Mouse (Mus musculus) midbrain, embryonic 16.5 days (tissue): ENCODE measurements around the gene Myrf. TPM values are rescaled to one million over a fixed set of nuclear protein-coding genes. Genes with fewer than 3 reads are reported as not detected.

ENCODE experiments used
- ATAC-seq: fragments of 200-750 bp; cut with Nextera tagmentation; 2 replicates; pipeline ENCODE4 v1.8.0; 2017; ENCODE audit warnings: moderate TSS enrichment
- H3K27ac ChIP-seq: fragments of 300-500 bp; sonication (generic); 2 replicates; pipeline ENCODE4 v1.5.1; 2014; ENCODE audit warnings: mild to moderate bottlenecking, low read length, mixed read lengths
- H3K27me3 ChIP-seq: fragments of 300-500 bp; sonication (generic); 2 replicates; pipeline ENCODE4 v1.6.1; 2014; ENCODE audit warnings: low read depth, low read length, mixed read lengths; ENCODE audit not compliant: control insufficient read depth, insufficient read depth
- H3K36me3 ChIP-seq: fragments of 300-500 bp; sonication (generic); 2 replicates; pipeline ENCODE4 v1.6.1; 2014; ENCODE audit warnings: mild to moderate bottlenecking, low read length, moderate library complexity, mixed read lengths; ENCODE audit not compliant: control insufficient read depth, insufficient read depth
- H3K4me1 ChIP-seq: fragments of 300-500 bp; sonication (generic); 2 replicates; pipeline ENCODE4 v1.6.1; 2014; ENCODE audit warnings: mild to moderate bottlenecking, low read length, mixed read lengths; ENCODE audit not compliant: control insufficient read depth, insufficient read depth
- H3K4me2 ChIP-seq: fragments of 300-500 bp; sonication (generic); 2 replicates; pipeline ENCODE4 v1.6.1; 2014; ENCODE audit warnings: mild to moderate bottlenecking, low read length, mixed read lengths
- H3K4me3 ChIP-seq: fragments of 300-500 bp; sonication (generic); 2 replicates; pipeline ENCODE4 v1.5.1; 2014; ENCODE audit warnings: low read depth, mild to moderate bottlenecking, low read length, moderate library complexity, mixed read lengths
- H3K9ac ChIP-seq: fragments of 300-500 bp; sonication (generic); 2 replicates; pipeline ENCODE4 v1.6.1; 2014; ENCODE audit warnings: low read depth, low read length, mixed read lengths
- H3K9me3 ChIP-seq: fragments of 300-500 bp; sonication (generic); replicated peaks from 2 replicates; pipeline ENCODE4 v1.6.1; 2014; ENCODE audit warnings: mild to moderate bottlenecking, low read length, mixed read lengths; ENCODE audit not compliant: control insufficient read depth, poor library complexity, severe bottlenecking
- WGBS: fragments of 180-500 bp; shearing (Covaris S2); extraction: QIAGEN DNeasy Blood & Tissue Kit; methylation state at CpG from one replicate; pipeline ENCODE4 v1.1.7; 2014; 5-methylcytosine and 5-hydroxymethylcytosine counted together
- polyA plus RNA-seq: library from polyadenylated mRNA; unstranded; fragments of >200 nt; fragmentation: Nextera tagmentation; extraction: Ambion mirVana; gene quantifications from 2 replicates; pipeline ENCODE4 v1.2.1, GENCODE M21; 2015

Myrf gene
- polyA plus RNA-seq, 1 experiment from 2014 or later = 0.82 TPM

GRCm38 (mm10) chr19:10238477-10238876 lies 2.1 kb downstream of the Myrf start:
- peaks cover 5% of the 10 kb centered on the region for H3K4me1 ChIP-seq
- H3K9ac ChIP-seq = no peak overlapping the region
- H3K27ac ChIP-seq = no peak overlapping the region
- no peaks in the 10 kb centered on the region for H3K36me3 ChIP-seq
- H3K4me3 ChIP-seq = no peak overlapping the region
- H3K4me2 ChIP-seq = no peak overlapping the region
- WGBS = 61% methylated on average over 3 of the region's 3 CpGs
- peaks cover 8% of the 10 kb centered on the region for H3K27me3 ChIP-seq
- H3K9me3 ChIP-seq = no peaks in the 10 kb centered on the region
- ATAC-seq = no peak

- no peak overlapping the region for H3K9ac ChIP-seq
- peaks cover 9% of the 10 kb centered on the region for H3K27me3 ChIP-seq
- ATAC-seq = no peak
- H3K4me2 ChIP-seq = no peak overlapping the region
- peaks cover 5% of the 10 kb centered on the region for H3K4me1 ChIP-seq
- WGBS = 87% methylated on average over 9 of the region's 9 CpGs
- no peak overlapping the region for H3K27ac ChIP-seq
- no peaks in the 10 kb centered on the region for H3K9me3 ChIP-seq
- no peak overlapping the region for H3K4me3 ChIP-seq
- H3K36me3 ChIP-seq = no peaks in the 10 kb centered on the region
Observed at GRCm38 (mm10) chr19:10235784-10236565, 4.6 kb downstream of the Myrf start.

GRCm38 (mm10) chr19:10232327-10233017 lies 8.1 kb downstream of the Myrf start:
- Histone ChIP-seq H3K9ac (no peak overlapping the region), H3K27ac (no peak overlapping the region), H3K4me1 (no peaks in the 10 kb centered on the region), H3K4me2 (no peak overlapping the region), H3K27me3 (peaks cover 3% of the 10 kb centered on the region; the same call in 1 of the 2 replicates), H3K4me3 (no peak overlapping the region), H3K36me3 (no peaks in the 10 kb centered on the region), H3K9me3 (no peaks in the 10 kb centered on the region)
- WGBS = 29% methylated on average over 9 of the region's 9 CpGs
- no peak for ATAC-seq

- WGBS = 14% methylated on average over 5 of the region's 5 CpGs
- H3K4me3 ChIP-seq = no peak overlapping the region
- H3K27me3 ChIP-seq = peaks cover 3% of the 10 kb centered on the region; the same call in 1 of the 2 replicates
- H3K4me1 ChIP-seq = no peaks in the 10 kb centered on the region
- H3K27ac ChIP-seq = no peak overlapping the region
- no peak overlapping the region for H3K4me2 ChIP-seq
- H3K36me3 ChIP-seq = no peaks in the 10 kb centered on the region
- ATAC-seq = no peak
- no peaks in the 10 kb centered on the region for H3K9me3 ChIP-seq
- no peak overlapping the region for H3K9ac ChIP-seq
Observed at GRCm38 (mm10) chr19:10231871-10232270, 8.7 kb downstream of the Myrf start.

- H3K9me3 ChIP-seq = no peaks in the 10 kb centered on the region
- no peak overlapping the region for H3K4me3 ChIP-seq
- H3K4me1 ChIP-seq = no peaks in the 10 kb centered on the region
- H3K36me3 ChIP-seq = no peaks in the 10 kb centered on the region
- ATAC-seq = no peak
- H3K4me2 ChIP-seq = no peak overlapping the region
- 5% methylated on average over 7 of the region's 7 CpGs for WGBS
- H3K9ac ChIP-seq = no peak overlapping the region
- no peak overlapping the region for H3K27ac ChIP-seq
- H3K27me3 ChIP-seq = peaks cover 3% of the 10 kb centered on the region; the same call in 1 of the 2 replicates
Observed at GRCm38 (mm10) chr19:10231016-10231415, 9.5 kb downstream of the Myrf start.

- no peak overlapping the region for H3K4me2 ChIP-seq
- H3K36me3 ChIP-seq = no peaks in the 10 kb centered on the region
- no peak overlapping the region for H3K4me3 ChIP-seq
- H3K27me3 ChIP-seq = no peaks in the 10 kb centered on the region
- no peaks in the 10 kb centered on the region for H3K4me1 ChIP-seq
- no peak for ATAC-seq
- WGBS = 93% methylated on average over 4 of the region's 4 CpGs
- H3K9me3 ChIP-seq = no peaks in the 10 kb centered on the region
- H3K9ac ChIP-seq = no peak overlapping the region
- no peak overlapping the region for H3K27ac ChIP-seq
Observed at GRCm38 (mm10) chr19:10225767-10226166, 14.8 kb downstream of the Myrf start.

GRCm38 (mm10) chr19:10224637-10225453 lies 15.7 kb downstream of the Myrf start:
- ATAC-seq = no peak
- Histone ChIP-seq H3K27ac (no peak overlapping the region), H3K36me3 (no peaks in the 10 kb centered on the region), H3K27me3 (no peaks in the 10 kb centered on the region), H3K4me3 (no peak overlapping the region), H3K4me2 (peak overlapping the region; percentile 25; the same call in 1 of the 2 replicates), H3K9ac (0 out of 2 replicates have a peak overlapping the region, but pooled peaks have one; percentile 30), H3K9me3 (no peaks in the 10 kb centered on the region), H3K4me1 (no peaks in the 10 kb centered on the region)
- WGBS = 22% methylated on average over 26 of the region's 26 CpGs

- H3K4me3 ChIP-seq = no peak overlapping the region
- no peaks in the 10 kb centered on the region for H3K27me3 ChIP-seq
- no peak overlapping the region for H3K27ac ChIP-seq
- no peak for ATAC-seq
- H3K4me1 ChIP-seq = no peaks in the 10 kb centered on the region
- 77% methylated on average over 4 of the region's 4 CpGs for WGBS
- H3K9ac ChIP-seq = no peak overlapping the region
- no peak overlapping the region for H3K4me2 ChIP-seq
- H3K9me3 ChIP-seq = no peaks in the 10 kb centered on the region
- H3K36me3 ChIP-seq = no peaks in the 10 kb centered on the region
Observed at GRCm38 (mm10) chr19:10223561-10223960, 17.0 kb downstream of the Myrf start.
